Mouse (Mus musculus) activated CD4-positive, CD25-positive, alpha-beta regulatory T cell, adult 9 weeks (primary cell): ENCODE data around the gene Tgm2. TPM values are rescaled to one million over a fixed set of nuclear protein-coding genes. Genes with fewer than 3 reads are reported as not detected.

ENCODE experiments used
- polyA plus RNA-seq: library from polyadenylated mRNA; unstranded; fragments of 100-300 nt; shearing (Covaris generic); gene quantifications from one replicate; pipeline ENCODE4 v1.2.1, GENCODE M21; 2017

Gene Tgm2
- 6.1 TPM for polyA plus RNA-seq

DNA sequence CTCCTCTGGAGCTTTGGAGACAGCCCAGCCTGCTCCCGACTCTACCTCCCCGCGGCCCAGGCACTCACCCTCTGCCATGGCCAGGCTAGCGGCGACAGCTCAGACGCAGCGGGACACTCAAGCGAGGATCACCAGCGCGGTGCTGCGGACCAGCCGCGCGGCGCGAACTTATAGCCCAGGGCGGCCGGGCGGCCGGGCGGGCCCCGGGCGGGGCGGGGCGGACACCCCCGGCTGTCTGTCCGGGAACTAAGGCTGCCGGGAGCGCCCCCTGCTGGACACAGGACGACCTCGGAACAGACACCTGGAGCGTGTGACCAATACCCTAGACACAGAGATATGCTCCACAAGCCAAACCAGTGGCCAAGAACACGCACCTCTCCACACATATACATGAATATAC is at the start of gene Tgm2:
Gene Tgm2, minus strand, starts transcription at position 214 of the 400 bp plus-strand sequence.

Other genes with a start within 250 kb of the Tgm2 start
- gene Vstm2l, start 231.8 kb downstream of the Tgm2 start, polyA plus RNA-seq, result not detected
- gene Tti1, start 118.0 kb downstream of the Tgm2 start, polyA plus RNA-seq, result 30.4 TPM
- gene Rprd1b, start 117.9 kb downstream of the Tgm2 start, polyA plus RNA-seq, result 50.3 TPM
- not detected for gene D630003M21Rik, start 82.8 kb upstream of the Tgm2 start, polyA plus RNA-seq
- gene Bpi, start 111.7 kb upstream of the Tgm2 start, polyA plus RNA-seq, result not detected
- 0.84 TPM for gene Lbp, start 160.1 kb upstream of the Tgm2 start, polyA plus RNA-seq
- gene Snhg11, start 229.2 kb upstream of the Tgm2 start, polyA plus RNA-seq, result not detected